Mouse (Mus musculus) ovary, adult 18-20 months (tissue): ENCODE results near the gene Pdlim7.

Source experiments
- DNase-seq: peaks from one replicate; pipeline ENCODE4 v3.0.0; 2022; ENCODE audit warnings: low spot score, mixed read lengths

Gene Pdlim7

DNA sequence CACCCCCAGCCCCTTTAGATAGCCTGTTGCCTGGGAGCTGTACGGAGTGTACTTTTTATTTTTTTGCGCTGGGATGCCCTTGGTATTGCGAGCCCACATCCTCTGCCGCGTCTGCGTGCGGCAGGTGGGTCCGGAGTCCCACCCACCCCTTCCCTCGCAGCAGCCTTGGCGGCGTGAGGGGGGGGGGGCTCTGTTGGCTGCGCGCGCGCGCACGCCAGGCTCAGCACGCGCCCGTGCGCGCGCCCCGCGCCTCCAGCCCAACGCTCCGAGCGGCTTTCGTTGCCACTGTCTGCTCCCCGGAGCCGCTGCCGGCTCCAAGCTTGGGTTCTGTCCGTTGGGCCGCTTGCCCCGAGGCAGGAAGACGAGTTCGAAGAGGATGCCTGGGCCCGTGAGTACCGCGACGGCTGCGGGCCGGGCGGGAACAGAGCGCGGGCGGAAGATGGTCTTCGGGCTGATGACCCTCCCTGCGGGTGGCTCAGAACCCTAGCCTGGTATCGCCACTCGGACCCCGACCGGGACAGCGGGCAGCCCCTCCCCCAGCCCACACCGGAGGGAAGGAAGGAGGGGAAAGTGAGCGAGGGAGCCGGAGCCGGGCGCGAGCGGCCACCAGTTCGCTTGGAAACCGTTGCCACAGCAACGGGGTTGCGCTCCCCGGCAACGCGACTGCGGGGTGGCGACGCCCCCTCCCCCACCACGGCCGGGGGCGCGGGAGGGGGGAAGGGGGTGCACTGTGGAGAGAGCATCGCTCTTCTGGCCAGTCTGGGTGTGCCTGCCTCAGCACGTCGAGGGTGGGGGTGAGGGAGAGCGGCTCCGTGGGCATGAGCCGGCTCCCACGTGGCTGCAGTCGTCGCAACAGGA lies 49.2 kb downstream of the Pdlim7 start, which contains the start of gene Prr7:
TSS of gene Prr7 (plus strand) at position 241 of the 858 bp plus-strand sequence.
- no peak for DNase-seq

DNA sequence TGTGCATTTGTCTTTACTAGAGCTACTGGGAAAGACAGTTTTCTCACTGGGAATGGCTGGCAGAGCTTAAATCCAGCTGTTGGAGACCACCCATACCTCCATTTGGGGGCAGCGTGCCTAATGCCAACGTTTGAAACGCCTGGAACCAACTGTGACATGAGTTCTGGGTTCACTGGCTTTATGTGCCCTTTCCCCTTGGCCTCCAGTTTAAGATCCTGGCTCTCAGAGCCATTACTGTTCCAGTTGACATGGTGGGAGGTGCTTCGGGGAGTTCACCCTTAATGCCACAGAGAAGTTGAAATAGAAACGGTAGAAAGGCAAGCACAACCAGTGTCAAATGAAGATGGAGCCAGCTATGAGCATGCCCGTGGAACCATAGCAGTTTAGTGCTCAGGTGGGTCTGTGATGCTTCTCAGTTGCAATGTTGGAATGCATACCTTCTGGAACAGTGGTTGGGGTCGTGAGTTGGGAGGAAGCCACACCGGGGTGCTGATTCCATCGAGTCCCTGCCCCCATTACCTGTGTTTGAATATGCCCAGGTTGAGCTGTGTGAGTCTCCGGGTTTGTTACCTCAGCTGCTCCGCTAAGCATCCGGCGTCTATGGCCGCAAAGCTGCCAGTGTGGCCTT lies 50.0 kb downstream of the Pdlim7 start:
- no peak for DNase-seq

DNA sequence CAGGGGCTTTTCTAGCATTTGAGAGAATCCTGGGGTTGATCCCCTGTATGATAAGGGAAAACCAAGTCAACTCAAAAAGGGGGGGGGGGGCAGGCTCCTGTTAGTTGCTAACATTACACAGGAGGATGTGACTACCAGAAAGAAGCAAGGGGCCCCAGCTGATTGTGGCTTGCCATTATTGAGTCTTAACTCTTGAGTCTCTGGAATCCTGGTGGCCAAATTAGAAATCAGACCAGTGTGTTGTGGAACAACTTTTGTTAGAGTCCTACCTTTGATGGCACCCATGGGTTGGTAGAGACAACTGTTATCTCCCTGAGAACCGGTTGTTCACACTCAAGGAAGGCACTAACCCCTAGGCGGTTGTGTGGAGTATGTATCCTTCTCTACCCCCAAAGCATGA lies 50.5 kb downstream of the Pdlim7 start:
- no peak for DNase-seq

DNA sequence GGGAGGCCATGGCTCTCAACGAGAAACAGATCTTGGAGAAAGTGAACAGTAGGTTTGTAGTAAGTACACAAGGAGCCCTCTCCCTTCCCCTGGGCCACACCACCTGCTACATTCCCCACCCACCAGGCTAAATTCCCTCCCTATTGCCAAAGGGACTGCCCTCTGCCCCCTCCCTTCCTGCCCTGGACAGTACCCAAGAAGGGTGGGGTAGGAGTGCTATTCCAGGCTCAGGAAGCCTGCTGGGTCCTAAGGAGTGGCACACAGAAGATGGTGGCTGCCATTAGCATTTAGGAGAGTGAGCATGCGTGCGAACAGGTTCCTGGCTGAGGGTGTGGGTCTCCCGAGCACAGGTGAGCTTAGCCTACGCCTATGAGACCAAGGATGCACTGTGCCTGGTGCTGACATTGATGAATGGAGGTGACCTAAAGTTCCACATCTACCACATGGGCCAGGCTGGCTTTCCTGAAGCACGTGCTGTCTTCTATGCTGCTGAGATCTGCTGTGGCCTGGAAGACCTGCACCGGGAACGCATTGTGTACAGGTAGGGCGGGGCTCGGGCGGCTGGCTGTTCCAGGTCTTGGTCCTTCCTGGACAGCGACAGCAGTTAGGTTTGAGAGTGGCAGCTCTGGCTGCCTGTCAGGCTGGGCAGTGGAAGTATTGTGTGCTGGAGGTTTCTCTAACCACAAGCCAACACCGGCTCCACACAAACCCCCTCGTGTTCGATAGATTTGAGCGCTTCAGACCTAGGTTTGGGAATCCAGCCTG lies 61.5 kb downstream of the Pdlim7 start:
- DNase-seq: no peak

DNA sequence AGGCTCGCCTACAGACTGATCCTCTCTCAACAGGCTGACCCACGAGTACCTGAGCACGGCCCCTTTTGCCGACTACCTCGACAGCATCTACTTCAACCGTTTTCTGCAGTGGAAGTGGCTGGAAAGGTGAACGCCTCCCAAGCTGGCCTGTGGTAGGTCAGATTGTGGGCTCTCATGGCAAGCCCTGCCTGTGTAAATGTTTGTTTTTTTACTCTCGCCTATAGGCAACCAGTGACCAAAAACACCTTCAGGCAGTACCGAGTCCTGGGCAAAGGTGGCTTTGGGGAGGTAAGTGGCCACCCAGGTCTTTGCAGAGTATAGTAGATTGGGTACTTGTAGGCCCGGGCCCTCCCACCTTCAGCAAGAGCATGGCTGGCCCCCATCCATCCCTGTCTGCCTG lies 62.2 kb downstream of the Pdlim7 start:
- DNase-seq: no peak

DNA sequence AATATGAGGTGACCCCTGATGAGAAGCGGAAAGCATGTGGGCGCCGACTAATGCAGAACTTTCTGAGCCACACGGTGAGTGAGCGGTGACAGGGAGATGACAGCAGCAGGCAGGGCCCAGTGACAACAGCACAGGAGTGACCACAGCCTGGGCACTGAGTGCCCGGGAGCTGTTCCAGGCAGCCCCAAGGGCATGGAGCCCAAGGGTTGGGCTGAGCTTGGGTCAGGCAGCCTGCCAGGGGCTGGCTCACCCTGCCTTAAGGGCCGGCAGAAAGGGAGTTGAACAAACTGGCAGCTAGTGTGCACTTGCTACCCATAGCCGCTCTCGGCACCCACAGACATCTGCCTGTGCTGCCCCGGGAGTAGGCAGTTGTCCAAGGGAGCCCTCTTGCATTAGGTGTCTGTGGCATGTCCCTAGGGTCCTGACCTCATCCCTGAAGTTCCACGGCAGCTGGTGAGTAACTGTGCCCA lies 62.9 kb downstream of the Pdlim7 start:
- peak; percentile 67 for DNase-seq

DNA sequence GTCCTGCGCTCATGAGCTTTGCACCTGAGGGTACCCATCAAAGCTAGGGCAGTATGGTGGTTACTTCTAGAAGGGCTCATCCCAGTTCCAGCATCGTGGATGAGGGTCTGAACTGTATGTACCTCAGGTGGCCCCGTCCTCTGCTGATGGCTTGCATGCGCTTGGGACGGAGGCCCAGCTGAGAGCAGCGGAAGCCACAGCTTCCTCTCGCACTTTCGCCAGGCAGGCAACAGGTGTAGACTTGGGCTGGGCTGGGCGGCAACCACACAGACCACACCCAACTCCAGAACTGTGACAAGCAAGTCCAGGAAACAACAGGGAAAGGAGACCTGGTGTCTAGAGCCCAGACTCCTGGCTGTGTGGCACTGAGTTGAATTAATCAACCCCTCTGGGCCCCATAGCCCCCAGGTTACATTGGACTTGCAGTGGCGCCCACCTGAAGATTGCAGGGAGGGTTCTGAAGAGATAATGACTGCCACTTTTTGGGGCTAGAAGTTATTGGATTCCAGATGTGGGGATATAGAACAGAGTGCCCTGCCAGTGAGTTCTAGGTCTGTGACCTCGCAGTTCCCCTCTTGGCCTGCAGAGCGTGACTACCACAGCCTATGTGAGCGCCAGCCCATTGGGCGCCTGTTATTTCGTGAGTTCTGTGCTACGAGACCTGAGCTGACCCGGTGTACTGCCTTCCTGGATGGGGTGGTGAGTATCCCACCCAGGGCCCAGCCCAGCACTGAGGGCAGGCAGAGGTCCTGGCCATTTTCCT lies 63.6 kb downstream of the Pdlim7 start:
- DNase-seq: no peak

DNA sequence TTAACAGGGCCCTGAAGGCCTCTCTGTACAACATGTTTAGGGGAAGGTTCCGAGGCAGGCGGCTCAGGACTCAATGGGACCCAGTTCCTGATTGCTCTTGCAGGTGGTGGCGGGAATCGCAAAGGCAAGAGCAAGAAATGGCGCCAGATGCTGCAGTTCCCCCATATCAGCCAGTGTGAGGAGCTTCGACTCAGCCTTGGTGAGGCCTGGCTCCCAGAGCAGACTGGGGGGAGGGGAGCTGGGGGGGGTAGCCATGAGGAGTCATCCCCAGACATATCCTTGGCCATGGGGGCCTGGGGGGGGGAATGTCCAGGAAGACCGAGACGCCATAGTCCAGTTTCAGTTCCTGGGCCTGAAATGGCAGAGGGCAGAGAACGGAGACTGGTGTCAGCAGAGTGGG lies 64.3 kb downstream of the Pdlim7 start:
- DNase-seq: no peak

DNA sequence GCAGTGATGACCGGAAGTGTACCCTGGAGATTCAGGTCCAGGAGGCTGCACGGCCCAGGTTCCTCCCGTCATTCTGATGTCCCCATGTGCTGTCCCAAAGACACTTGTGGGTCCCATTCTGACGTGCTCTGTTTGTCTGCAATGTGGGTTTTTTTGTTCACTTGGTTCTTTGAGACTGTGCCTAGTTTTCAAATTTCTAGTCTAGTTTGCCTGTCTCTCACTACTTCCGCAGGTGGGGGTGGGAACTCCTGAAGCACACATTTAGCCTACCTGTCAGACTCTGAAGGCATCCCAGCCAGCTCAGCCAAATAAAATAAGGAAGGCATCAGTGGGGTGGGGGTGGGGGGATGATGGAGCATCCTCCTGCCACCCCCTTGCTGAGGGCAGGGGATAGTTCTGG lies 65.3 kb downstream of the Pdlim7 start:
- no peak for DNase-seq

DNA sequence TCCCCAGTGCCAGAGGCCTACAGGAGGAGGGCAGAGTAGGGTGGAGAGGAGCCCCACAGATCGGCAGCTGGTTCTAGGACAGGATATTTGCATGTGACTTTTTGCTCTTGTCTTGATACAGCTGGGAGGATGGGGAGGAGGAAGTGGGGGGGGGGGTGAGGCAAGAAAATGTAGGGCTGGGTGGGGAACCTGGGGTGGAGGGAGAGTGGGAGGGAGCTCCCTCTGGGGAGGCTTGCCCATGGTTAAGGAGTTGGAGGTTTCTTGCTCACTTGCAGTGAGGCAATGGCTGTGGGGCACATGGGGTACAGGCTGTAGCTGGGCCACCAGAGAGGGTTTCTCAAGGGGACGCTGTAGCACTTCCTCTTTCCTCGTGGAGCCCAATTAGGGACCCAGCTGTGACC lies 65.9 kb downstream of the Pdlim7 start:
- DNase-seq: no peak

DNA sequence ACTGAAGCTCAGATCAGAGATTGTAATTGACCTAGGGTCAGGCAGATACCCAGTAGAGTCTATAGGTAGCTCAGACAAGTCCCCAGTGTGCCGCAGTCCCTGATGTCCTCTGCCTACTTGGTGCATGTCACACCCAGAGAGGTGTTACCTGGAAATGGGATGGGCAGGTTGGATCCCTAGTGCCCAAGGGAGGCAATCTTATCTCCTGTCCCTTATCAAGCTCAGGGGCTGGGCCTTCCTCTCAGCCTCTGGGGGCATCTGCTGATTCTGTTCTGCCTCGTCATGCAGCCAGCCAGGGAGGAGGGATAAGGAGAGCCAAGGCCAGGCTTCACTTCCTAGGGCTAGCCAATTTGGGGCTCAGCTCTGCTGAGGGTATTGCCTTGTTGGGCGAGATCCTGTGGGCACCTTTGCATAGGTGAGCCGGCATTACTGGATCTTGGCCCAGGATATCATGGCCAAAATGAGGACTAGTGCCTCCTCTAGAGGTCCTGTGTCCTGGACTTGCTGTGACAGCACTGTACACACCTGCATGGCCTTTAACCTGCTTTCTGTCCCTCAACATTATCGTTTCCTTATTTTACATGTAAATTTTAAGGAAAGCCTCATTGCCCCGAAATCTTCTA lies 66.9 kb downstream of the Pdlim7 start:
- DNase-seq: no peak
